Comparison of ENCODE assay signal across 9 mouse cellular contexts in genomic region chr6:90706490-90706889, GRCm38 (mm10).
DNase-seq lines count a peak whose midpoint lies in the region; ATAC-seq and TF ChIP-seq lines count a peak whose summit lies in the region.
"Had no signal": no experiment of that assay in that cellular context is flagged by ENCODE, and none has a peak within 500 bp of the region (broad histone marks: within the 10 kb centered on the region; RNA-seq: fewer than 3 reads in every experiment).

No protein-coding gene starts in this region.

- intact Hi-C loops in heart, postnatal 25 days (cut with DNase I): no loop called here

- no peaks in the 10 kb centered on the region for H3K36me3 ChIP-seq in embryonic facial prominence, embryonic 13.5 days
- no peaks in the 10 kb centered on the region for H3K36me3 ChIP-seq in liver, embryonic 15.5 days (replicated peaks)

- WGBS in embryonic facial prominence, embryonic 13.5 days: 38% methylated on average over 10 of the region's 10 CpGs
- WGBS in liver, embryonic 15.5 days (ENCODE audit: insufficient replicate concordance): 62% methylated on average over 10 of the region's 10 CpGs

- H3K27me3 ChIP-seq in embryonic facial prominence, embryonic 13.5 days: no peaks in the 10 kb centered on the region
- H3K27me3 ChIP-seq in liver, embryonic 15.5 days: no peaks in the 10 kb centered on the region

- peak overlapping the region; percentile 24 for H3K4me2 ChIP-seq in embryonic facial prominence, embryonic 13.5 days
- peak overlapping the region; percentile 39; the same call in 1 of the 2 replicates for H3K4me2 ChIP-seq in liver, embryonic 15.5 days

- H3K4me1 ChIP-seq in embryonic facial prominence, embryonic 13.5 days: peaks cover 79% of the 10 kb centered on the region
- peaks cover 100% of the 10 kb centered on the region for H3K4me1 ChIP-seq in liver, embryonic 15.5 days (replicated peaks)

- no peak overlapping the region for H3K4me3 ChIP-seq in layer of hippocampus, adult 2 months
- no peak overlapping the region for H3K4me3 ChIP-seq in embryonic facial prominence, embryonic 13.5 days
- H3K4me3 ChIP-seq in liver, embryonic 15.5 days (replicated peaks): no peak overlapping the region

- H3K9me3 ChIP-seq in embryonic facial prominence, embryonic 13.5 days: no peaks in the 10 kb centered on the region
- H3K9me3 ChIP-seq in liver, embryonic 15.5 days (replicated peaks): no peaks in the 10 kb centered on the region
- H3K9me3 ChIP-seq: G1E had no signal

- H3K9ac ChIP-seq in embryonic facial prominence, embryonic 13.5 days: peak overlapping the region; percentile 32; the same call in 1 of the 2 replicates
- H3K9ac ChIP-seq in liver, embryonic 15.5 days: peak overlapping the region; percentile 40

- peak overlapping the region; percentile 82 for H3K27ac ChIP-seq in layer of hippocampus, adult 2 months
- peak overlapping the region; percentile 90 for H3K27ac ChIP-seq in embryonic facial prominence, embryonic 13.5 days
- peak overlapping the region; percentile 92 for H3K27ac ChIP-seq in liver, embryonic 15.5 days (replicated peaks)

- DNase-seq in layer of hippocampus, adult 2 months (ENCODE audit: low spot score in 2 of 2): peak; percentile 50 to 69
- no peak for DNase-seq in layer of hippocampus, postnatal 25 days (ENCODE audit: extremely low spot score in 1 of 2, low spot score in 1 of 2)
- DNase-seq in heart, postnatal 25 days (ENCODE audit: low spot score): peak; percentile 50
- DNase-seq in urinary bladder, postnatal 36 days (ENCODE audit: low spot score in 2 of 2): no peak
- DNase-seq in MN1 (ENCODE audit: low spot score): no peak

- ATAC-seq in embryonic facial prominence, embryonic 13.5 days (ENCODE audit: insufficient number of reproducible peaks, insufficient read depth, low FRiP score, low TSS enrichment, low read depth): peak; percentile 77
- no peak for ATAC-seq in liver, embryonic 15.5 days (ENCODE audit: insufficient read depth)
- ATAC-seq in erythroid progenitor cell, adult 5-6 weeks (replicated peaks; ENCODE audit: low FRiP score, poor library complexity, severe bottlenecking): no peak

- peak; percentile 49 for TF ChIP-seq CTCF in layer of hippocampus, adult 2 months (conservative IDR thresholded peaks at IDR 0.05)

Comparison
In these comparisons a context has a peak if more than half of its experiments do, and no peak if none do; other contexts are left out.
1. DNase-seq: peak in layer of hippocampus, adult 2 months (2 of 2) and heart, postnatal 25 days (single experiment); none in layer of hippocampus, postnatal 25 days (0 of 2), urinary bladder, postnatal 36 days (0 of 2) and MN1 (single experiment).
2. Peak in every context shown above with its lines, with median percentiles within 50 percentile points of each other: H3K27ac ChIP-seq.